Mouse (Mus musculus) CD4-positive helper T cell, adult 2 months (primary cell): Measurements from ENCODE around the gene Tmem79.
"Not testable (repeated sequence)": the region's sequence is repeated elsewhere in the genome, so short reads cannot be mapped to it uniquely, and the experiment has no call there.

ENCODE experiments used
- DNase-seq: peaks from one replicate; pipeline ENCODE4 v3.0.0-alpha.2; 2012; ENCODE audit warnings: low read depth, missing footprints, low spot score

Tmem79 gene

DNA sequence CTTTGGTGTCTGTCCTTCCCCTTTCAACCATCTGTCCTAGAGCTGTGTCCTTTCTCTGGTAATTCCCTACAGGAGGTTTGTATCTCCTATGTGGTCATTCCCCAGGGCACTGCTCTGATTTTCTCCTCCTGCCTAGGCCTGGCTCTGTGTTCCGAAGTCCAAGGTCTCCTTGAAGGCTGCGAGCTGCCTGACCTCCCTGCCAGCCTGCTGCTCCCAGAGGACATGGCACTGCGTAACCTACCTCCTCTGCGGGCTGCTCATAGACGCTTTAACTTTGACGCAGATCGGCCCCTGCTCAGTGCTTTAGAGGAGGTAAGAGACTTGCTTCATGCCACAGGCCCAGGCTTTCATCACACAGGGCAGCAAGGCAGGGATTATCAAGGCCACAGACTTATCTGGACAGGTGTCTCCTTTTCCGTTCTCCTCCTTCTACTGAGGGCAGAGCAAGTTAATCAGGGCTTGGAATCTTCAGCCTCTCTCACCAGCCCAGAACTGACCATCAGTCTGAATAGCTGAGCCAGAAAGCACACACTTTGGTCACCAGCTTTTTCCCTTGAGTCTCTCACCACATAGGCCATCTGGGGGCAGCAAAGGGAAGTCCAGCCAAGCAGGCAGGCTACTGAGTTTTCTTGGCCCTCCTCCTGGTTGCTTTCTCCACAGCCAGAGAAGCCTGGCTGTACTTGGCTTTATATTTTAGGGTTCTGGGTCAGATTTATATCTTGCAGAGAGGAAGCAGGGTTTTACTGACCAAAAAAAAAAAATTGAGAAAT is 18.6 kb upstream of the Tmem79 start:
- no peak for DNase-seq

DNA sequence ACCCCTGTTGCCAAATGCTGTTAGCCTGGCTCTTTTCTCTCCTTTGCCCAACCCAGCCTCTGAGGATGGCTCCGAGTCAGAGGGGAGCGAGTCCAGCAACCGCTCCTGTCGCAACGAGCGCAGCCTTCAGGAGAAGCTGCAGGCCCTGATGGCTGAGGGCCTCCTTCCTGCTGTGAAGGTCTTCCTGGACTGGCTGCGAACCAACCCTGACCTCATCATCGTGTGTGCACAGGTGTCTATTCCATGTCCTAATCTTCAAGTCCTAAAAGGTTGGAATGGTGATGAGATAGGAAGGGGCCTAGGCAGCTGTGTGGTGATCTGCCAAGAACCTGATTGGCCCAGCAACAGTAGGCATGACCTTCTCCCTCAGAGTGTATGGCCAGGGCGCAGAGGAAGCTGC is 17.0 kb upstream of the Tmem79 start:
- DNase-seq, result no peak

DNA sequence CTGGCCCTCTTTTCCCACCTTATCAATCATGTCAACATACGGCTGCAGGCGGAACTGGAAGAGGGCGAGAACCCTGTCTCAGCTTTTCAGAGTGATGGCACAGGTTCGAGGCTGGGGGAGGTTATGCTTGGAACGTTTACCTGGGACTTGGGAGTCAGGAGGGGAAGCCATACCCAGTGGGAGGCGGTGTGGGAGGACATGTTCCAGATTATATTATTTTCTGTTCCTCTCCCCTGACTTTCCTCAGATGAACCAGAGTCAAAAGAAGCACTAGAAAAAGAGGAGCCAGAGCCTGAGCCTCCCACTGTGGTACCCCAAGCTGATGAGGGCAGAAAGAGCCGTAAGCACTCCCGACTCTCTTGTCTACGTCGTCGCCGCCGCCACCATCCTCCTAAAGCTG is 14.8 kb upstream of the Tmem79 start:
- no peak for DNase-seq

DNA sequence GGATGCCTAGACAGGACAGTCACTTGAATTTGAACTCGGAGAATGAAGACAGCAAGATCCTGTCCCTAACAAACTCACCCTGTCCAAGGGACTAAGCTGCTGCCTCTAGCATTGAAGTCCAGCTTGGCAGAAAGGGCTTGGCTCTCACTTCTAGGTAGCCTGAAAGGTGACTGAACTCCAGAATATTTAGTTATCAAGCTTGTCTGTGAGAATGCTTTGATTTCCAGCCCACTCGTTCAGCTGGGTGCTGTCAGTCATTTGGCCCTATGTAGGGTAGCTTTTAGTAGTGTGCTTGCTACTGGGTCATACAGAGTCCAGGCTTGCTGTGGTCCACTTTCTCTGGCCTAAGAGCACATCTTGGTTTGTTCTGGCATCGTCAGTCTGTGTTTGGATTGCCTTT is 3.1 kb upstream of the Tmem79 start:
- DNase-seq, result no peak

DNA sequence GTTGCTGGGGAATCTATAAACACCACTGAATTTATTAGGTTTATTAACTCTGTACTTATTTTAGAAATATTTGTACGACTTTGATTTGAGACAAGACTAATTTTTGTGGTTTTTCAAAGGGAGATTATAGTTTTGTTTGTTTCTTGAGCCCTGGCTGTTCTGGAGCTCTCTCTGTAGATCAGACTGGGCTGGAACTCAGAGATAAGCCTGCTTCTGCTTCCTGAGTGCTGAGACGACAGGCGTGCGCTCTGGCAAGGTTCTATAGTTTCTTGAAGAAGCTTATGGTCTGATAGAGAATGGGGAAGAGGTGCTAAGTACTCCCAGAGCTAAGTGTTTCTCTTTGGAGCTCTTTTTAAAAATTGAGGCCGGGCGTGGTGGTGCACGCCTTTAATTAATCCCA is 2.4 kb upstream of the Tmem79 start:
- DNase-seq, result no peak

DNA sequence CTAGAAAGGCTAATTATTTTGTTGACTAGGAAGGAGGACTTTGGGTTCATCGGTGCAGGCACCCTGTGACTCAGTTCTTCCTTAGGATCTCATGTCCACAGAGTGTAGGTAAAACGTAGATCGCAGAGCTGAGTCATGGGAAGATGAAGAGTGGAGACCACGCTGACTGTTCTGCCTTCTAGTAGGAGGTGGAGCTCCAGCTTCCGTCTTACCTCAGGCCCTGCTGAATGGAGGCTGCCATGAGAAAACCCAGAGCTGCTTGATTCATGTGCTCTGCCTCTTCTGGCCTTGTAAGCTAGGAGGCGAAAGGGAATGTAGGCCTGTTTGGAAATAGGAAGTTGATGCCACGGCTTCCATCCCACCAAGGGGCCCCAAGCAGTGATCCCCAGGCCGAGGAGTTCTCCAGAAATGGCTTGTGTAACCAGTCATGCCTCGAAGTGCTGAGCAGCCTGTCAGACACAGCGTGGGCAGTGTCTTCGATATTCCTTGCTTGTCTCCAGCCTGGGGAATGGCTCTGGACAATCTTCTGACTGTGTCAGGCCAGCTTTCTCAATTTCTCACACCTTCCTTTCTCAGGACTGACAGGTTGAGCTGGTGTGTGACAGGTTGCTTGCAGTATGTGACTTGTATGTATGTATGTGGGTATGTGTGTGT is 1.5 kb upstream of the Tmem79 start:
- peak; percentile 75 for DNase-seq

DNA sequence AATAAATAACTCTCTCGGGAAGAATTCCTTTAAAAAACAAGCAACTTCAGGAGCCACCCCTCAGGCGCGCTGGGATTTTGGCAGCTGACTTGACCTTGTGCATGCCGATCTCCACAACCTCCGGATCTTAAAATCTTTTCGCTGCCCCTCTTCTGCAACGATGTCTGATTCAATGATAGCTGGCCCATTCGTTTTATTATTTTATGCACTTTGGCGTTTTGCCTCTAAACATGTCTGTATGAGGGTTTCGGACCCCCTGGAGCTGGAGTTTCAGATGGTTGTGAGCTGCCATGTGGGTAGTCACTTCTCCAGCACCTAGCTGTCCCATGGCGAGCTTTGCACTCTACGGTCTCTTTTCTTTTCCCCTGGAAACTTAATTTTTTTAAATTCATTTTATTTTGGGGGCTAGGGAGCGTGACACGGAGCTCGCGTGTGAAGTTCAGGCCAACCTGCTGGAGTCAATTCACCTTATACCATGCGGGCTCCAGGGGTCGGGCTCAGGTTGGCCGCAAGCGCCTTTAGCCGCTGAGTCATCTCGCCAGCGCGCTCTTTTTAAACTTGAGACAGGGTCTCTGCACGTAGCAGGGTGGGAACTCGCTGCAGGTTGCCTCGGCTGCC is 403 bp downstream of the Tmem79 start:
- no peak for DNase-seq

DNA sequence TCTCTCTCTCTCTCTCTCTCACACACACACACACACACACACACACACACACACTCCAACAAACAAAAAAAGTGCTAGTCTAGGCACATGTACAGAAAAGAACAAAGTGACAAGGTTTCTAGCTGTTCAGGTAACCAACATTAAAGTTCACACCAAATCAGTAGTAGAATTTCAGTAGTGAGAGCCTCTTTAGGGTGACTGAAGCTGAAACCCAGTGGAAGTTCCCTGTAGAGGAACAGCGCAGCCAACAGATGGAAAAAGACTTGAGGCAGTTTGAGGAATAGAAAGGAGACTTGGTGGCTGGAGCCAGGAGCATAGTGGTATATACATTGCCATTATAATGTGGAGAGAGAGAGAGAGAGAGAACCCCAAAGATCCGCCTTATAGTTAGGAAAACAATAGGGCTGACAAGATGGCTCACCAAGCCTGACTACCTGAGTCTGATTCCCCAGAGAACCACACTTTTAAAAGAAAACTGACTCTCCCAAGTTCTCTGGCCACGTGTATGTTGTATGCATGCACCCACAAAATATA is 979 bp downstream of the Tmem79 start:
- DNase-seq, result no peak

DNA sequence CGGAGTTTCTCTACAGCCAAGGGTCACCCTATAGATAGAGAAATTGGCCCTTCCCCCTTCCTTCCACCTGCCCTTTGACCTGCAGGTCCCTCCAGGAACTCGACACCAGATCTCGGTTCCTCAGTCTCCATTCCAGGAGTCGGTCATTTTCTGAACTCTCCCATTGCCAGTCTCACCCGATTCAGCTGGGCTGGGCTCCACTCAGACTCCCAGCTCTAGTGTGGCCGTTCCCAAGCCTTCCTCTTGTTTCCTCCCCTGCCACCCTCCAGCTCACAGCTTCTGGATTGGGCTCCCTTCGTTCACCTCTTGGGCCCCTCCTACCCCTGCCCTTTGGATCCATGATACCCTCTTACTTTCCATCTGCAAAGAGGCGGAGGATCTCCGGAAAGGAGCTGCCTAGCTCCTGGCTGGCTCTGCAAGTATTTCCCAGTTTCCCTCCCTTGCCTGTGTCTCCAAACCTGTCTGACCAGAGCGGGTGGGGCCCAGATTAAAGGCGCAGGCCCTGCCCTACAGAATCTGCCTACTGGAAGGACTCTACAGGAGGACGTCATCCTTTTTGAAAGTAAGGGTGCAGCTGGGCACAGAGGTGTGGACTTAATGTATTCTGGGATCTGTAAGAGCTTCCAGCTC is 1.8 kb downstream of the Tmem79 start:
- no peak for DNase-seq

DNA sequence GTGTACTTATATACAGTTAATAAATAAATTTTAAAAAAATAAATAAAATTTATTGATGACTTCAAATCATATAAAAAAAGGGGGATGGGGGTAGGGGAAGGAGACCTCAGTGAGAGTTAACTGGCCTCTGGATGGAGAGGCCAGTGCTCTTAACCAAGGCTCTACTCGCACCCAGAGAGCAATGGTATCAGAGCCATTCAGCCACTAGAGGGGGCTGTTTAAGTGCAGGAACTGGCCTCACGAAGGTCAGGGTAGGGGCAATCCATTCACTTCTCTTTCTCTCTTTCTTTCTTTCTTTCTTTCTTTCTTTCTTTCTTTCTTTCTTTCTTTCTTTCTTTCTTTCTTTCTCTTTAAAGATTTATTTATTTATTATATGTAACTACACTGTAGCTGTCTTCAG is 4.7 kb downstream of the Tmem79 start:
- DNase-seq, result peak; percentile 62

DNA sequence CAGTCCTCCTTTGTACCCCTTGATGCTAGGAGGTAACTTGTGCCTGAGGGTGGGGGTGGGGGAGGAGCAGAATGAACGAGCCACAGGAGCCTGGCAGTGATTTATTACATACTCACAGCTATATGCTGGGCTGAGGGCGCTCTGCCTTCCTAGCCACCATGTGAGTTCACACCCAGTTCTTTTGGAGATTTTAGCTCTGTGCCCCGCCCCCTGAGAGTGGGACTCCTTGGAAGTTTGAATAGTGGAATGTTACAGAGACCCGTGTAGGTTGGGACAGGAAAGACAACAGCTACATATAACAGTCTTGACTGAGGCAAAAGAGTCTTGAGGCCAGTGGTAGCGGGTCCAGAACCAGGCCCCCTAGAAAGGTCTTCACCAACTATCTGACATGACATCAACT is 7.0 kb downstream of the Tmem79 start:
- DNase-seq, result no peak

DNA sequence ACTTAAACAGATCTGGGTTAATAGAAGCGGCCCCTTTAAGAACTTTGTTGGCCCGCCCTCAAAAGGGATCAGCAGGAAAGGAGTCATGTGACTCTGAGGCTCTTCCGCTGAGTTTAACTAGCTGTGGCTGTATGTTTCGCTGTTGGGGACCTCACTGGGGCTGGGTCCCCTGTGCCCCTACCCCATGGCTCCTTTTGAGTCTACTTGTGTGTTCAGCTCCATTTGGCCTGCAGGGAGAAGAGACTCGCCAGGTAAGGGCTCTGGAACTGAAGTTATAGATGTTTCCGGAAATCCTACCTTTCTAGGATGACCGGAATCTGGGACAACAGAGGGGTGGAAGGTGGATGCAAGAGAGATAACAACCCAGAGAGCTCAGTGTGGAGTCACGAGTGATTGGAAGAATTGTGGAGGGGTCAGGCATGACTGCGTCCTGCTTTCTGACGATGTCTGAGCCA is 11.0 kb downstream of the Tmem79 start, which contains the start of gene Glmp:
Gene Glmp, plus strand, starts transcription at position 73 of the 455 bp plus-strand sequence.
- peak; percentile 74 for DNase-seq

DNA sequence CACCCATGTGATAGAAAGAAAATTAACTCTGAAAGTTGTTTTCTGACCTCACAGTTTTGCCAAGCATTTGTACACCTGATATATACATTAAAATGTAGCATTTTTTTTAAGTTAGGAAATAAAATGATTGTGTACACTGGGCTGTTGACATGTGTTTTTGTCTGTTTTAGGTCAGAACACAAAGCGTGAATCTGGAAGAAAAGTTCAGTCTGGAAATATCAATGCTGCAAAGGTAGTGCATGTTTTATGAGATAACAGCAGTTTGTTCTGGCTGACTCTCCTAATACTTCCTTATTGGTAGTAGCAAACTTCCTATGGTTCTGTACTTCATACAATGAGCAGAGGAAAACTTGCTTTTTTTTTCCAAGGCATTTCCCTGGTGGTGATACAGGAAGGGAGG is 36.8 kb downstream of the Tmem79 start:
- no peak for DNase-seq

DNA sequence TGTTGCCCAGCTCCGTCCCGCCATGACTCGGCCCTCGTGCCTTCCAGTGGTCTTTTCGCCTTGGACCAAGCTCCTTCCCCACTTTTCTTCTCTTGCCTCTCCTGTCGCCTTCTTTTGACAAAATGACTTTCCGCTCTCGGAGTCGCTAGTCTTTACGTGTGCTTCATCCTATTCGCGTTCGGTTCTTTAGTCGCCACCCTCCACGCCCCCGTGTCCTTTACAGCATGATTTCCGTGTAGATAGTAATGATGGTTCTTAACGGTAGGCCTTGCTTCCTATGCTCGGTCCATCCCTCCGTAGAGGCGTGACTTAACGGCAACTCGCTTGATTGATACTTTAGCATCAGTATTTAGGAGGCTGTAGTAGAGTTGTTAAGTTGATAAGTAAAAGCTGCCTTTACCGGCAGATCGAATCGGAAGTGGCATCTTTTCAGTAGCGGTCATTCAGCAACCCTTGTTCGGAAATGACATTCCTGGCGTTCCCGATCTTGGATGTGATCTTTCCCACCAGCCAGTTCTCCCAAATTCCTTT is 38.6 kb downstream of the Tmem79 start:
- peak; percentile 83 for DNase-seq

DNA sequence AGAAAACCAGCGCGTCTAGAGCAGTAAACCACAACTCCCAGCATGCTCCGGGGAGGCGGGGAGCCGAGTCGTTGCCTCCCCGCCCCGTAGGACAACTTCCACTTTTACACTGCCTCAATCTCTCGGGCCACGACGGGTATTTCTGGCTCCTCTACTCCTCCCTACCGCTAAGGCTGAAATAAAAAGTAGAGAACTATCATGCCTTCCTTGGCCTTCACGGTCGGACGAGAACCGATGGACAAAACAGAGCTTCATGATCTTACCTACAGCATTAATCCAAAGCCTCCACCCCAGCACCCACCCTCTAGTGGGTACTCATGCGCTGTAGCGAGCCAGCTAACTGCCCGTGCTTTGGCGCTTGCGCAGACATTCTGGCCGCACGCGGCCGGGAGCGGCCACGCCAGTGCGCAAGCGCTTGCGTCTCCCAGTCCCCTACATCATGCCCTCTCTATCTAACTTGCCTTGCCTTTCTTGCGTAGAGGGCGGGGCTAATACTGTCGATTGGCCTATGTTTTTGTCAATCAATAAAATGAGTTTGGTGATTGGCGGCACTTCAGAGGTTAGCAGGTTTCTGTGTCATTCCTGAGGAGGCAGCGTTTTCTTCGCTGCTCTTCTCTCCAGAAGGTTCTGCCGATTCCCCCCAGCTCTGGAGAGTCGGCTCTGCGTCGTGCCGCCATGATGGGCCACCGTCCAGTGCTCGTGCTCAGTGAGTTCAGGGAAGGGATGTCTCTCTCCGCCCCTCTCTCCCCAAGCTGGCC is 39.2 kb downstream of the Tmem79 start, which contains the start of the genes Tsacc and Cct3:
Gene Tsacc, minus strand, starts transcription at position 439 of the 758 bp plus-strand sequence.
Gene Cct3, plus strand, starts transcription at position 556 of the 758 bp plus-strand sequence.
- peak; percentile 100 for DNase-seq

DNA sequence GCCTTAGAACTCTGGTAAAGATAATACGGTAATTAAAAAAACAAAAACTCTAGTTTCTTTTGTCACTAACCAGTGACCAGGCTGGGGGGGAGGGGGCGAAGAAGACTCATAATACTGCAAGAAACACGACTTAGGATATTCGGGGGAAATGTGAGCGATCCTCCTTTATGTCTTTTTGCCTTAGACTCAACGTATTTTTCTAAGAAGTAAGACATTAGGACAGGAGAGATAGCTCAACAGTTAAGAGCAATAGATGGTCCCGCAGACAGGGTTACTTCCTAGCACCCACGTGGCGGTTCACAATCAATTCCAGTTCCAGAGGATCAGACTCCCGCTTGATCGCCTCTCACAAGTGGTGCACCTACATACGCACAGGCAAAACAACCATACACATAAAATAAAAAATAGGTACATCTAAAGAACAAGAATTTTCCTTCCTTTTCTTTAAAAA is 39.8 kb downstream of the Tmem79 start:
- DNase-seq, result no peak

DNA sequence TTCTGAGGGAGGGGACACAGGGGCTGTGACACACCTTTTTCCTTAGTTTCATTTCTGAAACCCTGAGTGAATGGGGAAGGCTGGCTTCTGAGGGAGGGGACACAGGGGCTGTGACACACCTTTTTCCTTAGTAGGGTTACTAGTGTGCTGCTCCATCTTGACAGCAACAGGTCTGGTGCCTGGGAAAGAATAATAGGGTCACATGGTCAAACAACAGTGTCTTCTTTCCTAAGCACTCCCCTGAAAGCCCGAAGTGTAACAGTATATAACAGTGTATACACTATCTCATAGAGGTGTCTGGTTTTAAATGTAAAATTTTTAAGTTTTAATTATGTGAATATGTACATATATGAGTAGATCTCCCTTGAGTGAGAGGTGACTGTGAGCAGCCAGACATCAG is 40.7 kb downstream of the Tmem79 start:
- not testable (repeated sequence) for DNase-seq

DNA sequence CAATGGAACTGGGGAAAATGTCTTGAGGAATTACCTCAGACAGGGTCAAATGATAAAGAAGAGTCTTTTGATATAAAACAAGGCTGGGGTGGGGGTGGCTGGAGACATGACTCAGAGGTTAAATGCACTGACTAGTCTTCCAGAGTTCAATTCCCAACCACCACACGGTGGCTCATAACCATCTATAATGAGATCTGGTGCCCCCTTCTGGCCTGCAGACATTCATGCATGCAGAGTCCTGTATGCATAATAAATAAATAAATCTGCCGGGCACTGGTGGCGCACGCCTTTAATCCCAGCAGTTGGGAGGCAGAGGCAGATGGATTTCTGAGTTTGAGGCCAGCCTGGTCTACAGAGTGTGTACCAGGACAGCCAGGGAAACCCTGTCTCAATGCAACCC is 44.0 kb downstream of the Tmem79 start:
- DNase-seq, result peak; percentile 48

DNA sequence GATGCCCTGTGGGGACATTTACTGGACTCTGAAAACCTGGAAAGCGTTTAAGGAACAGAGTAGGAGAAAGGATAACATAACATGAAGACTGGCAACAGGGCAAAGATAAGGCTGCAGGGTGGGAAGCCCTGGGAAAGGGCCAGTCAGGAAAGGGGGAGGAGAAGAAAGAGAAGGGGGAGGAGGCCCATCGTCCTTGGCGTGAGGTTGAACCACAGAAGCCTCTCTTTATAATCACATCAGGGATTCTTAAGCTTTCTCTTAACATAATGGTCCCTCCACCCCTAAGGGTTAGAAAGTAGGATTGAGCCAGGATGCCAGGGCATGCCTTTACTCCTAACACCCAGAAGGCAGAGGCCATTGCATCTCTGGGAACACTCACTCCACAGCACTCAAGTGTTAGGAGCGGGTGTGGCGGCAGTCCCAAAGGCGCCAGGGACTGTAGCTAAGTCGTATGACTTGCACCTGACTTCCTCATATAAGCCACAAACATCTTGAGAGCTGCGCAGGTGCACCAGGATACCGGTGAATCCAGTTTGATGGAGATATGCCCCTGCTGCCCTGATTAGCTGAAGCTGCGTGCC is 47.7 kb downstream of the Tmem79 start:
- DNase-seq, result not testable (repeated sequence)

DNA sequence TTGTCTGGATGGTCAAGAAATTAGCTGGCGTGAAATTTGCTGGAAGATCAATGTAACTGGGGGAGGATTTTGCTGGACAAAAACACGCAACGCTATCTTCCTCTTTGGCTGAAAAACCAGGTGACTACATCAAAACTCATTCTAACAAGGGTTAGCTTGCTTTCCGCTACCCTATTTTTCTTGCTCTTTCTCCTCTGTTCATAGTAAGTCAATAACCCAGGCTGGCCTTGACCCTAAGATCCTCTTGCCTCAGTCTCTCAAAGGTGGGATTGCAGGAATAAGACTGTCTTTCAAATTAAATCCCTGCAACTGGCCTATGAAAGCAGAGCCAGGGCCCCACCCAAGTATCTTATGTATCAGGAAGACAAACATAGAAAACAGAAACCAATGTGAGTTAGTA is 48.8 kb downstream of the Tmem79 start, which contains the start of gene Gm38392:
Gene Gm38392, minus strand, starts transcription at position 101 of the 400 bp plus-strand sequence.
- DNase-seq, result no peak
